Mouse (Mus musculus) T-helper 1 cell (primary cell): ENCODE results near the gene Nxn.

Source experiments
- in situ Hi-C: fragments of 300-600 bp; cut with MboI, MseI; formaldehyde crosslinking; loops from one replicate; pipeline ENCODE4 v1.15.1; 2025; ENCODE audit warnings: high pct_unique_total_duplicates

Gene Nxn

DNA sequence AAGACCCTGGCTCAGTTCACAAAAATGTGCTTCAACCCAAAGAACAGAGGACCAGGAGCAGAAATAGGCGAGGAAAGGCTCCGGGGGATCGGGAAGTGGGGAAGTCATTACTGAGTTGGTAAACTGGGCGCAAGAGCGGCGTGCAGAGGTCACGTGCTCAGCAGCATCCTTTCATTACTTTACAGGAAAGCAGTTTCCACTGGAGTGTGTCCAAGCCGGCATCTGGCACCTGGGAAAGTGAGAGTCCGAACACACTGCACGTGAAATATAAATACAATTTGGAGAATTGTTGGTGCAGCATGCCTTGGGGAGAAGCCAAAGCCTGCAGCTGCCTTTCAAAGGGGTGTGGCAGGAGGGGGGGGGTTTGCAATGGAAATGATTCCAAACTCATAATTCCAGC is 2.5 kb upstream of the Nxn start:
- in situ Hi-C loops, result no loop called here

DNA sequence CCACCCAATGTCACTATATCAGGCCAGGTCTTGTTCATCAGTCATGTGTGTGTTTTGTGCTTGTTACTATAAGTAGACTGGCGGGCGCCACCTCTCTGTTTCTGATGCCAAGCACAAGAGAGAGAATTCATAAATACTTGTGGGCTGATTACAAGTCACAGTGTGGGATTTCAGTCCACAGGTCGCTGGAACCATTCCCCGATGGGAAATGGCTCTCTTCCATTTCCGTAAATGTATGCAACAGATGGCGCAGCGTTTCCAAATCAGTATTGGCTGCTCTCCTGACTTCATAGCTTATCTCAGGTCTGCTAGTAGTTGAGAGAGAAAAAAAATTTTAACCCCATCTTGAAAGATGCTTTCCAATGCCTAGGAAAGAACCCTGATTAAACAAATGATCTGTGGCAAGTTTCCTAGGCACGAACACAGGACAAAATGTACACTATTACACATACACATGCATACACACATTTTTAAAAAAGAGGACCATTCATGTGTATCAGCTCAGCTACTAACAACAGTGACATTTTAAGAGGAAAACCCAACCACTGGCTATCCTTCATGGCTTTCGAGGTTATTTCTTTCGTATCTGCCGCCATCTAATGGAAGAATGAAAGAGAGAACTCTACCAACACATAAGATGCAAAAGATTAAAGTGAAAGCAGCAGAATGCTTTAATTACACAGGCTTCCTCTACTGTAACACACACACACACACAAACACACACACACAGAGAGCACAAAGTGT is 819 bp upstream of the Nxn start:
- in situ Hi-C loops, result no loop called here

DNA sequence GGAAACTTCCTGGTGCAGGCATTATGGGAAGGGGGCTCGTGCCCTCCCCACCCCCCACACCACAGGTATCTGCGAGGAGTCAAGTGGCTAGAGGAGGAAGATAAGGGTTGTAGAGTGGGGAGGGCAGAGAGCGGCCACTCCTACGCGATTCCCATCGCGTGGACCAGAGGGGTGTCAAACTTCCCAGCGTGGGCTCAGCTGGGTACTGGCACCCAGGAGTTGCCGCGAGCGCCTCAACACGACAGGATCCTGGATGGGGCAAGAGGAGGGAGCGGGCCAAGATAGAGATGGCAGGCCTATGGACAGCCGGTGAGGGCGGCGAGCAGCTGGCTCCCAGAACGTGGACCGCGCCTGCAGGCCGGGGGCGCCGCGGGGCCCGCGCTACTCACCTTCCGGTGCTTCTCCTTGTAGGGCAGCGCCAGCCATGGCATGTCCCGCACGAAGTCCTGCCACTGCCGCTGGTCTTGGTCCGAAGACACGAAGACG is 585 bp downstream of the Nxn start:
- in situ Hi-C loops, result no loop called here

DNA sequence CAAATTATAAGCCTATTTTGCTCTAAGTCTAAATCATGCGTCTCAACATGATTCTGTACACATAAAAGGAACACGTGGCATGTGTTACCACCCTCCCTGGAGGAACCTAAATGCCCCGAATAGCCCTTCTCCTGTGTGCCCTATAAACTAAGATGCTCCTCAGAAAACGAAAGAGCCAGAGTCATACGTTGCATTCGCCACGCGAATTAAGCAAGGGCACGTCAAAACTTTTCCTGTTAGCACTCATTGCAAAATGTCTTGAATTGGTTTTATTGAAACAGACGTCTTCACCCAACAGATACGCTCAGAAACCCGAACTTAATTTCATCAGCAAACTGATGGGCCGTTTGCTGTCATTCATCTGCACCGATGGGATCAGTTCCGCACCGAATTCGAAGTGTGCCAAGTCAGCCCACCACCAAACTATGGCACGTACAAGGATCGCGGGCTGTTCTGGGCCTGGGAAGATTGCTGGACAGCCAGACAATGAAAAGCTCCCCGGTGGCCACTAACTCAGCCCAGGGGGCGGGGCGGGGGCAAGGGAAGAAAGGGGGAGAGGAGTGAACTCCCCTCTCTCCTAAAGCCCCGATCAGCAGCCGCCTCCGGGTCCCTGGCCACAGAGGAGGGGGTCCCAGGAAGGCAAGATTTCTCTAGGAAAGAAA is 1.2 kb downstream of the Nxn start:
- in situ Hi-C loops, result no loop called here

DNA sequence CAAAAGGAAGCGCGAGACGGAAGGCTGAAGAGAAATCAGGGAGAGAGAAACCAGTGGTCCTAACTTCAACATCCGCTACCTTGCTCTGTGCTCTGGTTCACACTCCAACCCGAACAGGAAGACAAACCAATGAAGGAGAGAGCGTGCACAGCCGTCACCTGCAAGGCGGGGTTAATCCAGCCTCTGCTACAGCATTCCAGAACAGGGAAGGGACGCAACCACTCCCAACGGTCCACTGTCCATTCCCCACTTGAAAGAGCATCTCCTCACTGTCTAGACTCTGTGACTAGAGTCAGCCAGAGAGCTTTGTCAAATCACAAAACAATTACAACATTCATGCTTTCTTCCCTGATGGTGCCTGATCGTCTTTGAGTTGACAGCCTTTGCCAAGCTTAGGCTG is 5.9 kb downstream of the Nxn start:
- in situ Hi-C loops, result no loop called here

DNA sequence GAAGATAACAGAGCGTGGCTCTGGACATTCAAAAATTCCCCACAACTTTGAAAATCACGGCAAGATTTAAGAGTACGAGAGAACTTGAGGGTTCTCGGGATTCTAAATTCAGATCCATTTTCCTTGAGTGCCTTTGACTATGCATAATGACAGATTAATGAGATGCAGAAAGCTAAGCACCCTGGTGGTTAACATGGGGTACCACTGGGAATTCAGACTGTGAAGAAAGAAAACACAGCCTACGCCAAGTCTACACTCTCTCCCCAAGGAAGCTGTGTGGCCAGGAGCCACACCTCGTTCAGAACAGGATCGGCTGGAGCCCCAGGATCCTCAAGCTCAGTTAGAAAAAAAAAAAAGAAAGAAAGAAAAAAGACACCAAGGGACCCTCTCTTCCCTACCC is 6.4 kb downstream of the Nxn start:
- in situ Hi-C loops, result no loop called here

DNA sequence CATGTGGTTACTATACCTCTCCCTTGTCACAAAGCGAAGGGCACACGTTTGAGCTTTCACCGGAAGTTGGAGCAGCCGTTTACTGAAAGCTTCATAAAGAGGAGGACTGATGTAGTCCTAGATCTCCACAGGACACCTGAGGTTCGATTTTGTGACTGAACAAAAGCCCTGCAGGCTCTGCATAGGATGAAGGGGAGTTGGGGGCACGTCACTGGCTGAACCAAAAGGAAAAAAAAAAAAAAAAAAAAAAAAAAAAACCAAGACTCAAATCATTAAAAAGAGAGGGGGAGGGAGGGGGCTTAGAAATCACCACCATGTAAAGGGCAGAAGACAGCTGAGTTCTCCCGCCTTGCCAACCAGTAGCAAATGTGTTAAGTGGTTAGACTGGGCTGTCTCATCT is 10.2 kb downstream of the Nxn start:
- in situ Hi-C loops, result no loop called here

DNA sequence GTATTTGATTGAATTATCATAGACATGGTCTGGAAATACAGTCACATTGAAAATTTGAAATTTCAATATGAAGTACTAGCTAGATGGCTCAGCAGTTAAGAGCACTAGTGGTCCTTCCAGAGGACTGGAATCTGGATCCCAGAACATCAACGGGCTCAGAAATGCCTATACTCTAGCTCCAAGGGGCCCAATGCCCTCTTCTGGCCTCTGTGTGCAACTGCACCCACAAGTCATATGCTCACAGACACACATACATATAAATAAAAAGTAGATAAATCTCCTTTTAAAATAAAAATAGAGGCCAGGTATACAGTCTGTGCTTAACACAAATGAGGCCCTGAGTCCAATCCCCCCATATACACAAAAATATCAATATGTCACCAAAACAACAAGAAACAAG is 11.8 kb downstream of the Nxn start:
- in situ Hi-C loops, result no loop called here

GRCm38 (mm10) chr11:76385746-76386145 is 13.2 kb downstream of the Nxn start:
- in situ Hi-C loops, result no loop called here

GRCm38 (mm10) chr11:76385017-76385416 is 13.9 kb downstream of the Nxn start:
- in situ Hi-C loops, result no loop called here

- in situ Hi-C loops, result no loop called here
Measured at GRCm38 (mm10) chr11:76384307-76384706, 14.6 kb downstream of the Nxn start.

DNA sequence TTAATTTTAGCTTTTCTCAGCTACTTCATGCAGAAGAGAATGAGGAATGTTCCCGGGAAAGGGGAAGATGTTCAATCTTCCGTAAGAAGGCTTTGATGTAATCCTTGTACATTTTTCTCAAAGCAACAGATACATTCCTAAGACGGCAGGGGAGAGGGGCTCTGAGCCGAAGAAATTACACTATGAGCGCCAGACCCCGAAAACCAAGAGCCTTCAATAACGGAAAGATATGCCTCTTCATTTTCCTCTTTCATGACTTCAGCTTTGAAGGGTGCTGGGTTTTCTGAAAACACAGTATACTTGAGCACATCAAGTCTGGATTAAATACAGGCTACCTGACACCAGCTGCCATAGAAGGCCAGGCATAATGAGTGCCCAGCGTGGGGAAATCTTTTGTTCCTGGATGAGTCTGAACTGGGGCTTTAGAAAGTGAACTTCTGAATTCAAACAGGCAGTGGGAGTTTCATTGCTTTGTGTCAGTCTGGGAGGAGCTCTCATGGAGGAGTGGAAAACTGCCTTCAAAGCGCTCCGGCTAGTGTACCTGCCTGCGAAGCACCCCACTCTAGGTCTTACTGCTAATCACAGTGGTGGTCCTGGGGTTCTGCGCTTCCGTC is 16.1 kb downstream of the Nxn start:
- in situ Hi-C loops, result no loop called here

DNA sequence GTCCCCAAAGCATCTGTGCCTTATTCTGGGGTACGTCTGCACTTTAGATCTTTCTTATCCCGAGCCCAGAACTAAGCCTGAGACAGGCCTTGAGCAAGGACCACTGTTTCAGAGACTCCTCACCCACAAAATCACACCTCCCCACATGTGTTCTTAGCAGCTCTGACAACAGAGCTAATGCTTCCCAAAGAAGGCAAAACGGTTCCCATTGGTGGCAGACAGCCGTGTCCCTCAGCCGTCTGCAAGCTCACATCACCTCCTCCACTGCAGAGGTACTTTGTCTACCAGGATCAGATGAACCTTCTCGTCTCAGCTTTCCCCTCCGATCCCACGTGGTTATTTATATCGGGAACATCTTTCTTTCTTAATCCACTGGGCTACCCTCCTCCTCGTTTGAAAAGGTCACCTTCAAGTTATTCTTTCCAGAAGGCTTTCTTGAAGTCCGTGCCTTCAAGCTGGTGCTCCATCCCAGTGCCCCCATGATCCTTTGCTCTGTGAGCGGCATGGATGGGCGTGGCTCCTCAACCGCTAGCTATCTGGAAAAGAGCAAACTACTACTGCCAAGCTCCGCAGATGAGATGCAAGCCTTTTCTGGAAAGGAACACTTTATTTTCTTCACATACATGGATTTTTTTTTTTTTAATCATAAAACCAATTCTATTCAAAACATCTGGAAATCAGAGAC is 17.6 kb downstream of the Nxn start:
- in situ Hi-C loops, result no loop called here

DNA sequence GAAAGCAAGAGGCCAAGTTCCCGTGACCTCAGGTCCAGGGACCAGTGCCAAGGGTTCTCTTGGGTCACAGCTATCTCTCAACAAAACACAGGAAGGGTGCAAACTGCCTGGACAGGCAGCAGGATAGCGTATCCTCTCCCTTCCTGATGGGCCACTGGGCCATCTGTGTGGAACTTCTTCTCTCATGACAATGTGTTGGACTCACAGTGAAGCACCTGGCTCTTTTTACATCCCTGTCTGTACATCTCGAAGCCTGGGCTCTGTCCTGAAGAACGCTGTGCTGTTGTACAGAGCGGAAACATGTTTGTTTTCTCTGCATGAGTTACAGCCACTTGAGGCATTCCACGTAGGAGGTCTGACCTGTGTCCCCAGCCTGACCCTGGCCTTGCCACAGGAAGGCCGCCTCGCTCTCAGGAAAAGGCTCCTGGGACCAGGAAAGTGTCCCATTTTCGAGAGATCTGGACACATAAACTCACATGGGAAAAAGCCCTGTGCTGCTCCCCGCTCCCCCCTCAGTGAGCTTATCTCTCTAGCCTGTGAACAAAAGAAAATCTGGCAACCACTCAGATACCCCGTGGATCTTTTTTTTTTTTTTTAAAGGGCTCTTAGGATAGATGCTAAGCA is 18.9 kb downstream of the Nxn start:
- in situ Hi-C loops, result no loop called here

DNA sequence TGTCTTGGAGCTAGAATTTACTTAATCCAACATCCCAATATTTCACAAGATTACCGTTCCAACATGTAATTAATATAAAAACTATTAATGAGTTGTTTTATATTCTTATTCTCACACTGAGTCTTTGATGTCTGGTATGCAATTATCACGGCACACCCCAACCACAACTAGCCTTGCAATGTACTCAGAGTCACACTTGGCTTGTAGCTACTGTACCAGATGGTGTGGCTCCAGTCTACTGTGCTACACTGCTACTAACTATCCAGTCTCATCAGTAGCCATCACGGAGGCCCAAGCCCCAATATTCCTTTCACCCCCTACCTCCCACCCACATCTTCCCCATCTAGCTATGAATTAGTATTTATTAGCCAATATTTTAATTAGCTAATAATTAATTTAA is 22.5 kb downstream of the Nxn start:
- in situ Hi-C loops, result no loop called here

GRCm38 (mm10) chr11:76374491-76375185 is 24.3 kb downstream of the Nxn start:
- in situ Hi-C loops, result no loop called here

- in situ Hi-C loops, result no loop called here
Measured at GRCm38 (mm10) chr11:76372534-76372933, 26.4 kb downstream of the Nxn start.

DNA sequence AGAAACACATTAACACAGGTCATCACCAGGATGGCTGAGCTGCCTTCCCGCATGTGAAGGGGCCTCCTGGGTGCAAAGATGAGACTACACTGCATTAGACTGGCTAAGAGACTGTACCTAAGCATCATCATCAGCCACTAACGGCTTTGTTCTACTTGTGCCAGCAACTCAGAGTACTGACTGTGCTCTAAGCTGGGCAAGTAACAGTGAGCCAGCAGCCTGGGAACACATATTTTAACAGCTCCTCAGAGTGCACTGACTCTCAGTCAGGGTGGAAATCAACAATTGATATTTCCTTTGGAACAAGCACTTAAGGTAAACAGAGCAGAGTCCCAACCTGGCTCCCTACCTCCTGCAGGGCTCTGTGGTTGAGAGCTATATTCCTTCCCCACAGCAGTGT is 26.8 kb downstream of the Nxn start:
- in situ Hi-C loops, result no loop called here

DNA sequence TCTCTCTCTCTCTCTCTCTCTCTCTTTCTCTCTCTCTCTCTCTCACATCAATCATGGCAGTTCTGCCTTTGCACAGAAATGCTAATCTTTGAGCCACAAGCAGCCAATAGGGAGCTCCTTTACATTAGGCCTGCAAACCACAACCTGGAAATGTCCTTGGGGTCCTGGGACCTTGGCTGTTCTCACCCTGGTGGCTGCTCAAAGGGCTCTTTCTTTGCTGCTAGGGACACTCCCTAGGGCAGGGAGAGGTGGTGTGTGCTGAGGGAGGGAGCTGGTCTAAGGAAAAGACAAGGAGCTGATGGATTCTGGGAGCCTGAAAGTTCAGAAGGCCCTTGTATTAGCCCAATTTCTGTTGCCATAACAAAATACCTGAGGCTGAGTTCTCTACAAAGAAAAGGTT is 28.4 kb downstream of the Nxn start:
- in situ Hi-C loops, result no loop called here

- in situ Hi-C loops, result no loop called here
Measured at GRCm38 (mm10) chr11:76366720-76367119, 32.2 kb downstream of the Nxn start.

DNA sequence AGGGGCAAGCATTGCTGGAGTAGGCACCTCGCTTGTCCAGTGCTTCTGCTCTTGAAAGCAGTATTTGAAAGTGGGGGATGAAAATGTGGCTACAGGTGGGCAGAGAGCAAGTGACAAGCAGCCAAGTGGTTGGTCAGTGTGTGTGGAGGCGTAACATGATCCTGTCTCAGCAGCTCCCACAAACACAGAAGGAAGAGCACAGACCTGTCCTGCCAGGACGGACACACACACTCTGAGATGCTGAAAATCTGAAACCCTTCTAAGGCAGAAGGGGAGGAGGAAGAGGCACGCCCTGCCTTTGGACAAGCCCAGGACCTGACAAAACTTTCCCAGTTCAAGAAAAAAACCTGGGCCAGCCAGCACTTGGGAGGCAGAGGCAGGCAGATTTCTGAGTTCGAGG is 34.9 kb downstream of the Nxn start:
- in situ Hi-C loops, result no loop called here
